Mouse (Mus musculus): ENCODE measurements around the gene Zfp536.
"Not testable (repeated sequence)": the region's sequence is repeated elsewhere in the genome, so short reads cannot be mapped to it uniquely, and the experiment has no call there.

Zfp536 gene

GRCm38 (mm10) chr7:37686366-37686765 is 87.1 kb downstream of the Zfp536 start:
- DNase-seq = no peak

GRCm38 (mm10) chr7:37685247-37685646 is 88.2 kb downstream of the Zfp536 start:
- DNase-seq = no peak

GRCm38 (mm10) chr7:37681335-37681734 is 92.1 kb downstream of the Zfp536 start:
- DNase-seq = no peak

- DNase-seq = no peak
Observed at GRCm38 (mm10) chr7:37663676-37664365, 109.6 kb downstream of the Zfp536 start.

GRCm38 (mm10) chr7:37648671-37649070 is 124.8 kb downstream of the Zfp536 start:
- DNase-seq = no peak

GRCm38 (mm10) chr7:37647917-37648615 is 125.4 kb downstream of the Zfp536 start:
- DNase-seq = no peak

- no peak for DNase-seq
Observed at GRCm38 (mm10) chr7:37639740-37640397, 133.6 kb downstream of the Zfp536 start.

- no peak for DNase-seq
Observed at GRCm38 (mm10) chr7:37634812-37635211, 138.6 kb downstream of the Zfp536 start.

- DNase-seq = no peak
Observed at GRCm38 (mm10) chr7:37630410-37630809, 143.0 kb downstream of the Zfp536 start.

GRCm38 (mm10) chr7:37627897-37628510 is 145.4 kb downstream of the Zfp536 start:
- no peak for DNase-seq

GRCm38 (mm10) chr7:37625758-37626157 is 147.7 kb downstream of the Zfp536 start:
- DNase-seq = no peak

GRCm38 (mm10) chr7:37624759-37625340 is 148.6 kb downstream of the Zfp536 start:
- no peak for DNase-seq

GRCm38 (mm10) chr7:37623903-37624758 is 149.3 kb downstream of the Zfp536 start:
- DNase-seq = peak; percentile 11

- no peak for DNase-seq
Observed at GRCm38 (mm10) chr7:37619254-37619653, 154.2 kb downstream of the Zfp536 start.

- DNase-seq = no peak
Observed at GRCm38 (mm10) chr7:37617880-37618279, 155.6 kb downstream of the Zfp536 start.

GRCm38 (mm10) chr7:37615932-37616331 is 157.5 kb downstream of the Zfp536 start:
- no peak for DNase-seq

GRCm38 (mm10) chr7:37614381-37614780 is 159.1 kb downstream of the Zfp536 start:
- DNase-seq = no peak

- DNase-seq = no peak
Observed at GRCm38 (mm10) chr7:37608556-37608955, 164.9 kb downstream of the Zfp536 start.

GRCm38 (mm10) chr7:37607906-37608305 is 165.5 kb downstream of the Zfp536 start:
- DNase-seq = no peak

- DNase-seq = no peak
Observed at GRCm38 (mm10) chr7:37606472-37606871, 167.0 kb downstream of the Zfp536 start.

GRCm38 (mm10) chr7:37603525-37603909 is 169.9 kb downstream of the Zfp536 start:
- not testable (repeated sequence) for DNase-seq

GRCm38 (mm10) chr7:37602871-37603524 is 170.4 kb downstream of the Zfp536 start:
- DNase-seq = no peak

All from thymus, postnatal 14 days (tissue).